Mouse (Mus musculus) adrenal gland, adult (tissue): Measurements from ENCODE around the gene Lst1.

Experiments used
- DNase-seq, 2 experiments: peaks; one replicate each; pipeline ENCODE4 v3.0.0; 2022 to 2023; ENCODE audit warnings: low spot score in 1 of 2; ENCODE audit not compliant: inconsistent age in 2 of 2

Lst1 gene

DNA sequence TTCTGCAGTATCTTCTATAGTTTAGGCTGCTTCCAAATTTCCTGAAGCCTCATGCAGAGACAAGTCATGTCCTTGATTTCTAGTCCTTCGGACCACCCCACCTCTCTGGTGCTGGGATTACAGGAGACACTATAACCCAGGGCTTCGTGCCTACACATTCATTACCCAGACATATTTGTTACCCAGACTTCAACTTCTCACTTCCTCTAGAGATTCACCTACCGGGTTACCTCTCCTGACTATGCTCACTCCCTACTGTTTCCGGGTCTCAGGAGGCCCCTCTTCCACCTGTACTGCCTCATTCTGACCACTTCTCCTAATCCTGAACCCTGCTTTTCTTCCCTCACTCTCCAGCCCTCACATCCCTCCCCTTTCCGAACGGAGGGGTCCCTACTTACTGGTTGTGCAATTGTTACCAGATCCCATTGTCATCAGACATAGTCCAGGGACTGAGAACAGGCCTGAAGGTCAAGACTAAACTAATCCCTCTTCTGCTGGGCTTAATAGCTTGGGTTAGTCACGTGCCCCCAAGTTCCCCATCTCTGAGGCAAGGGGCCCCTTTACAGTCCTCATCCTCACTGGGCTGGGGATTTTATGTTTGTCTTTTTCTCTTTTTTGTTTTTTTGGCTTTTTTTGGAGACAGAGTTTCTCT is at the start of gene Lst1:
Gene Lst1, minus strand, starts transcription at position 481 of the 652 bp plus-strand sequence.
- no peak for DNase-seq

DNA sequence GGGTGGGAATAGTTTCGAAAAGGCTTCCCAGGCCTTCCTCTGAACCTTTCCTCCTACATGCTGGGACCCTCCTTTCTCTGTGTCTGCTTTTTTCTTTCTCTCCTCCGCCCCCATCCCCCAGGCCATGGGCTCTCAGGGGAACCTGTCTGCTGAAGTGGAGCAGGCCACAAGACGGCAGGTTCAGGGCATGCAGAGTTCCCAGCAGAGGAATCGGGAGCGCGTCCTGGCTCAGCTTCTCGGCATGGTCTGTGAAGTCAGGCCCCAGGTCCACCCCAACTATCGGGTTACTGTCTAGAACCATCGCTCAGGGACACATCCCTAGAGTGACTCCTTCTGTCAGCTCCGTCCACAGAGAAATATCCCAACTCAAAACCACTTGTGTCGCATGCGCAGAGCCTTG is 49.3 kb upstream of the Lst1 start:
- DNase-seq = peak in 1 of 2 experiments; percentile 47

DNA sequence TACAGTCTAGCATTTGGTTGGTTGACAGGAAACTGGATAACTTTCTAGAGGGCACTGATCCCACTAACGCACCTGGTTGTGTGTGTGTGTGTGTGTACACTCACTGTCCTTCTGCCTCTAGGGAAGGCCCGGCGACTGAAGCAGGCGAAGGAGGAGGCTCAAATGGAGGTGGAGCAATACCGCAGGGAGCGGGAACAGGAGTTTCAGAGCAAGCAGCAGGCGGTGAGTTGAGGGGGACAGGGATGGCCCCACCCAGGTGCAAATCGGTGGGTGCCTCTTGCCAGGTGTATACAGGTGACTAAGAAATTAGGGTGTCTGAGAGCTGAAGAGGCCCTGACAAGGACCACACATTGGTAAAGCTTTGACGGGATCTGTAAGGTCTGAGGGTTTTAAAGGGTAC is 48.8 kb upstream of the Lst1 start:
- DNase-seq = peak; percentile 44

DNA sequence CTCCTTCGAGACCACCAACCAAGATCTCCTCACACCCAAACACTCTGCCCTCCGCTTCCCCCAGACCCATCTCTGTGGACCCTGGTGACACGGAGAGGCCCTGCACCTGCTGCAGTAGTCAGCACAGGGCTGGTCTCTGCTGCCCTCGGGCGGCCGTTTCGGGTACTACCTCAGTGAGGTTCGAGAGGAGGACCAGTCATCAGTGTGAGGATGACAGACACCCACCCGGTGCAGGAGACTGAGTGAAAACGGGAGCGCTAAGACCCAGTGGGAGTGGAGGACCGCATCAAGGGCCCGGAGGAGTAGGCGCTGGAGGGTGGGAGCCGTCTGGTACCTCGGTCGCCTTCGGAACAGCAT is 48.1 kb upstream of the Lst1 start:
- peak; percentile 95 to 99 for DNase-seq

DNA sequence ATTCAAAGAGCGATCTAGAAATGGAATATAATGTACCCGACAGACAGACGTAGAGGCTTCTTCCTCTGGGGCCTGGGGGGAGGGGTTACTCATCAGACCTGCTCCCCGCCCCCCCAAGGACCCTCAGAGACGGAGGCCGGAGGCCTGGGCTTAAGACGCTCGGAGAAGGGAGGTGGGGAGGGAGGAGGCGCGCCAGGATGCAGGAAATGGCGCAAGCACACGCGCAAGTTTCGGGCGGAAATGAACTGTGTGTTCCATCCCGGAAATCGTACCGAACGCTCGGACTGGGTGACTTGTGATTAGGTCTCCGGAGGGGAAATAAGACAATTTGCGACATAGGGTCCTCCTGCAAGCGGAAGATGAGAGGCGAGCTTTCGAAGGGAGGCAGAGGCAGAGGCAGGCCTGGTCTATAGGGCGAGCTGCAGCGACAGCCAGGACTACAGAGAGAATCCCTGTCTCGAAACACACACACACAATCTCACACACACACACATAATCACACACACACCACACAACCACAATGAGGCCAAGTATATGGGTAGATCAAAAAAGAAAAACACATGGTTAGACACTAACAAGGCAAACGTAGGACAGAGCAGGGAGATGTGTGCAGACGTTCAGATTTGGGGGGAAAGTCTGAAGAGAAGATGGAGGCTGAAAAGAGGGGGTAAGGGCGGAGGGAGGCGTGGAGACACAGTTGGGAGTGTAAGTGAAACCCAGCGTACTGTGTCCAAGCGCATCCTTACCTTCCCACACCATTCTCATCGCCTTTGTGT is 47.6 kb upstream of the Lst1 start, which contains the start of gene Nfkbil1:
Gene Nfkbil1, minus strand, starts transcription at position 179 of the 776 bp plus-strand sequence.
- peak; percentile 94 to 97 for DNase-seq

DNA sequence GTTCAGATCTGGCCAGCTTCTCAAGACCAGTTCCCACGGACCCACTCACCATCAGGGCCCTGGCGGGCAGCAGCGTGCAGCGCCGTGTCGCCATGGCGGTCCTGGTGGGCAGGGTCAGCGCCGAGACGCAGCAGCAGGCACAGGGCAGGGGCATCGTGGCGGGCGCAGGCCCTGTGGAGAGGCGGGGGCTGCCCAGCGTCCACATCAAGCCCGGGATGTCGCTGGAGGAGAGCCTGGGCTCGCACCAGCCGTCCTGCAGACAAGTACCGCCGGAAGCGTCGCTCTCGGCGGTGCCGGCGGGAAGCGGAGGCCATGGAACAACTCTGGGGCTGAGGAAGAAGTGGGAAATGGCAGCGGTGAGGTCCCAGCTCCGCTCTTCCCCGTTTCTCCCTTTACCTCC is 46.7 kb upstream of the Lst1 start:
- peak; percentile 70 to 87 for DNase-seq

DNA sequence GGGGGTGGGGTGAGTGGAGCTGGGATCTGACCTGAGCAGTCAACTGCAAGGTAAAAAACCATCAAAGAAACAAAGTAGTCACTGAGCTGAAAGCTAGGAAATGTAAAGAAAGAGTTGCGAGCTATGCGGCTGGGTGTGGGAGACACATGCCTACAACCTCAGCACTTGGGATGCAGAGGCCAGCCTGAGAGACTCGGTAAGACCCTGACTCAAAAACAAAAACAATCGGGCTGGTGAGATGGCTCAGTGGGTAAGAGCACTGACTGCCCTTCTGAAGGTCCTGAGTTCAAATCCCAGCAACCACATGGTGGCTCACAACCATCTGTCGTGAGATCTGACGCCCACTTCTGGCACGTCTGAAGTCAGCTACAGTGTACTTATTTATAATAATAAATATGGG is 45.9 kb upstream of the Lst1 start:
- peak; percentile 17 to 49 for DNase-seq

DNA sequence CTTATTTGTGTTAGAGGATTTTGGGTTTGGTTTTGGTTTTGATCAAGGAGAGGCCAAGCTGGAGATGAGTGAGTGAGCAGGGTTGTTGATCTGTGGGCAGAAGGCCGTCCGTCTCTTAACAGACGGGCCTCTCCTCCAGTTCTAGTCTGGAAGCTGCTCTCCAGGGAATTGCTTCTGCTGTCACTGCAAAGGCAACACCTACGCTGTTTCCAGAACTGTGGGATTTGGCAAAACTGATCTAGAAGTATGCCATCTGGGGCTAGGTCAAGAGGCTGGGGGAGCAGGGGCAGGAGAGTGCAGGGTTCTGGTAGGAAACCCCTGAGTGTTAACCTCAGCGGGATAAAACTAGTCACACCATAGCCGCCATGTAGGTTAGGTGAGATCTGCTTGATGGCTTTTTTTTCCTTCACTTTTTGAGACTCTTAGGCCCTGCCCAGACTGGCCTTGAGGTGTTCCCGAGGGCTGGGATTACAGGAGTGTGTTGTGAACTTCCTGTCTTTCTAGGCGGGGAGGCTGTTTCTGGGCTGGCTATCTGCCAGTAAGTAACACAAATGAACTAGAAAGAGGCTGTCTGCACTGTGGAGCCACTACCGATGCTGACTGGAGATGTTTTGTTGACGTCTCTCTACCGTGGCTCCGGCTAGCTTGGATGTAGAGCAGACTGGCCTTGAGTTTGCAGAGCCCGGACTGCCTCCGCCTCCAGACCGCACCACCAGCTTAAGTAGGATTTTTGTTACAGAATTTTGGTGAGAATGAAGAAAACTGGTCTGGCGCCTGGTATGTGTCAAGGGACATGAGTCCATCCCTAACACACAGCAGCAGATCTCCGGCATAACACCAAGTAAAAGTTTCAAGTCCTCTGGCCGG is 45.1 kb upstream of the Lst1 start, which contains the start of gene Atp6v1g2:
Gene Atp6v1g2, plus strand, starts transcription at position 547 of the 867 bp plus-strand sequence.
- peak; percentile 57 to 80 for DNase-seq

DNA sequence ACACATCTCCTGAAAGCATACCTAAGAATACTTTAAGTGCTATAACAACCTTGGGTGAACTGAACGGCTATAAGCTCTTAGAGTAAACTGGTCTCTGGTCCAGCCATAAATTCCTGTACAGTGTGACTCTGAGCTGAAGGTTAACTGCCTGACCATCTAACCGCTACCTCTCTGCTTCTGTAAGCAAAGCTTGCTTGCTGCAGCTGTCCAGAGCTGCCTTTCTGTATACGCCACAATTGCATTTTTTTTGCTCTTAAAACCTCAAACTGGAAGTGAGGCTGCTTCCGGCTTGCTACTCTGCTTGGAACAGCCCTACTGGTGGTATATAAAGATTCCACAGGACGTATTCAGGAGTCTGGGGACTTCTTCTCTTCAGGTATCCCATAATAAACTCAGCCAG is 44.4 kb upstream of the Lst1 start:
- DNase-seq = peak in 1 of 2 experiments; percentile 49

DNA sequence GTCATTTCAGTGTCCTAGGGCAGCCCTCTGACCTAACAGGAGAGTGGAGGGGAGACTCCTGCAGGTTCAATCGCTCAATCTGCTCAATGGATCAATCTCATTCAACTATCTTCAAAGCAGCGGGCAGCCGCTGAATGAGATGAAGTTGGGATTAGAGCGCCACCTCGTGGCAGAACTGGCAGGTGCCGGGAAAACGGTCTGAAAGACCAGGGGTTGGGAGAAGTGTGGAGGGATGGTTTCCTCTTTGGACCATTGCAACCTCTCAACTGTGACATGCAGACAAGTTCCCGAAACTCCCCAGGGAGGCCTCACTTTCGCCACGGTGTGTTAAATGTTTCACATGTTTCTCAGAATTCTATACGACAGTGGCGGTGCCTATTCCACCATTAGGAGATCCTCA is 43.8 kb upstream of the Lst1 start:
- DNase-seq = peak; percentile 82 to 95

DNA sequence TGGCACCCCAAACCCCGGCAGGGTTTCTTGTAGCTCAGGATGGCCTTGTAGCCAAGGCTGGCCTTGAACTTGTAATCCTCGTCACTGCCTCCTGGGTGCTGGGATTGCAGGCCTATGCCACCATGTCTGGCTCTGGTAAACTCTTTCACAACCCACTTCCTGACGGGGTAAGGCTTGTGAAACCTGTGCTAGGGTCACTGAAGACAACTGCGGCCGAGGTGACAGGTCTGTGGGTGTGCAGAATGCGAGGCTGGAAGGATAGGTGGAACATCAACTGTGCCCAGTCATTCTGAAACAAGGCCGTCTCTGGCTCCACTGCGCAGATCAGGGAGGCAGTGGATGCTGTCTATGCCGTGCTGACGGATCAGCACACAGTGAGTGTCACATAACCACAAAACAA is 42.8 kb upstream of the Lst1 start:
- DNase-seq = peak; percentile 28 to 74

DNA sequence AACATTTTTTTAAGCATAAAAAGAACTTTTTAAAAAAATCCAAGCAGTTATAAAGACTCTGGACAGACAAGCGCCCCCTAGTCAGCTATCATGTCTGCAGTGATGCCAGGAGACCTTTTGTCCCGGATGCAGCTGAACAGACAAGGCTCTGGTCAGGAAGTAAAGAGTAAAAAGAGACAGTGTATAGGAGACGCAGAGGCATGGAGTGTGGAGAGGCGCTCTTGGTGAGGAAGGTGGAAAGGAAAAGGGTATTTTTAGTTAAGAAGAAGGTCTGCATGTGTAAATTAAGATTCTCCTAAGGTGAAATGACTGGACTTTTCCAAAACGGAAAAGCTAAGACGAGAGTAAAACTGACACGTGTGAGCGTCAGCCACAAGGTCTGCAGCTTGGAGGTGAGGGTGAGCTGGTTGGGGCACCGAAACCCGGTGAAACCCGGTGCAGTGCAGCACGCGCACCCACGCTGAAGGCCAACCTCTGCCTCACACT is 38.4 kb upstream of the Lst1 start:
- DNase-seq = peak in 1 of 2 experiments; percentile 64

DNA sequence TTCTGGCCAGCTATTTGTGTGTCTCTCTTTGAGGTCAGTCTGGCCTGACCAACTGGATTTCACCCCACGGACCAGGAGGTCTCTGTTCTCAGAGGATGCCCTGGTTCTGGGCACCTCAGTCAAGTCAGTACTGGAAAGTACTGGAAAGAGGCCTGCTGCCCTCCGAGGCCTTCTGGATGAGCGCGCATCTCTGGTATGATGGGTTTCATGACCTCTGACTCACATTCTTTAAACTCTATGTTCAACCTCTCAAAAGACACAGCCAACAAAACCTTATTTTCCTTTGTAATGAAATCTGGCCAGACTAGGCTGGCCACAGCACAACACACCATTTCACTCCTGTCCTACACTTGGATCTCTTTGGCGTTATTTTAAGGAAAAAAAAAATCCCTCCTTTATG is 37.2 kb upstream of the Lst1 start:
- peak in 1 of 2 experiments; percentile 42 for DNase-seq

DNA sequence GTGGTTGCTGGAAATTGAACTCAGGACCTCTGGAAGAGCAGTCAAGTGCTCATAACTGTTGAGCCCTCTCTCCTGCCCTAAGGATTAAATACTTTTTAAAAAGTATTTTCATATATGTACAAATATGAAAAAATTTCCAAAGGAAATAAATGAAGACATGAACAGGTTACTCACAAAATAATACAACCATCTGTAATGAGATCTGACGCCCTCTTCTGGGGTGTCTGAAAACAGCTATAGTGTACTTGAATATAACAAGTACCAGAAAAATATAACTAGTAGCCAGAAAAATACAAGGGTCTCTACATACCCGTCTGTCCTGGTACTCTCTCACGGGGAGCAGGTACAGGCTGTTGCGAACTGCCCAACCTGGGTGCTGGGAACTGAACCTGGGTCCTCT is 36.4 kb upstream of the Lst1 start:
- DNase-seq = no peak

DNA sequence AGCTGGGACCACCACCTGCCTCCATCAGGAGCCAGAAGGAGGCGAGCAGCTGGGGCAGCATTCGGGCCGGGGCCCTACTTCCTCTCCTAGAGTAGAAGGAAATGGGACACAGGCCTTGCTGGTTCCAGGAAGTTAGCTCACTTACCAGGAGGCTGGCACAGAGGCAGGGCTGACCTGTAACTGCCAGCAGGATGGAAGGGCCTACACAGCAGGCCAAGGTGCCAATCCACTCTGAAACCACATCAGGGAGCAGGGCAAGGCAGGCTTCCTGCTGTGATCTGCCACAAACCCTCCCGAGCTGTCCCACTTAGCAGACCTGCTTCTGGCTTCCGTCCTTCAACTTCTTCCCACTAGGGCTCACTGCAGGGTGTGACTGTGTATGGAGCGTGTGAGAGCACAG is 34.1 kb upstream of the Lst1 start:
- DNase-seq = no peak

DNA sequence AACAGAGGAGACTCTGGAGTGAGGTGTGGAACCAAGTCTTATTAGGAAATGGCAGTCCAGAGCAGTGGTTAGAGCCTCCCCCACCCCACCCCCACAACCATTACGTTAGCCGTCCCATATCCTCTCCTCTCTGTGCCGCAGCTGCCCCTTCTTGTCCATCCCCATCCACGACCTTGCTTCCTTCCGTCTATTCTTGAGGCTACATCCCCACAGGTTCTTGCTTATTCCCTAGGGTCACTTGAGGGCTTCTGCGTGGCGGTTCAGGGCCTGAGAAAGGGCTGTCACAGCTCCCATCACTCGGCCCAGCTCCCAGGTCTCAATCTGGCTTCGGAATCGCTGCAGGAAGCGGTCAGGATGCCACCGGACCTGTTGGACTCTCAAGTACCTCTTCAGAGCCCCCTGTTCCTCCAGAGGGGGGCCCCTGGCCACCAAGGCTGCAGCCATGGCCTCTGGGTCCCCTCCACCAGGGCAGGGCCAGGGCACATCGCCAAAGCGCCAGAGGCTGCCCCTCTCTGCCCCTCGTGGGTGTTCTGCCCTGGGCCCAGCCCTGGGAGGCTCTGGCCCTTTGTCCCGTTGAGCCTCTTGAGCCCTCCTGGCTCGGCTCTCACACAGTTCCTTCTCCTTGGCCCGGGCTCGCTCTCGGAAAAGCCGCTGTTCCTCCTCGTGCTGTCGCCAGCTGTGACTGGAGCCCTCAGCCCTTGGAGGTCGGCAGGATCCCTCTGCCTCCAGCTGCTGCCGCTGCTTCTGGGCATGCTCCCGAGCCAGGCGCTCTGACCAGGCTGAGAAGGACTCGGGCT is 32.1 kb upstream of the Lst1 start, which contains the start of gene Gm16181:
Gene Gm16181, plus strand, starts transcription at position 679 of the 797 bp plus-strand sequence.
- peak in 1 of 2 experiments; percentile 39 for DNase-seq

DNA sequence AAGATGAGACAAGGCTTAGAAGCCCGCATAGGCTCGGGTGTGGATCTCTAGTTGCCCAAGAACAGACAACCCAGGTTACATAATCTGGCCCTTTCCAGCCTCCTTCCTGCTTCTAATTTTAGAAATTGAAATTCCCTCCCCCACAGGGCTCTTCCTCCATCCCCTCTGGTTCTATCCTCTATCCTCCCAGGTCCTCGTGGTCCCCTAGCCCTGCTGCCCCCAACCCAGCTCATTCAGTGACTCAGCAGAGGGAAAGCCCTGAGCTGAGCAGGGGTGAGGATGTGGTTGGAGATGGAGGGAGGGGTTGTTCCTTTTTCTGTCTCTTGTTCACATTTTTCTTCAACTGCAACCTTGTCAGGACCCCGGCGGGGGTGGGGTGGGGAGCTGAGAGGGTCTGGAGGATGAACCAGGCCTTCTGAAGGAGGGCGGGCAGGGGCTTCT is 31.4 kb upstream of the Lst1 start:
- peak in 1 of 2 experiments; percentile 60 for DNase-seq

DNA sequence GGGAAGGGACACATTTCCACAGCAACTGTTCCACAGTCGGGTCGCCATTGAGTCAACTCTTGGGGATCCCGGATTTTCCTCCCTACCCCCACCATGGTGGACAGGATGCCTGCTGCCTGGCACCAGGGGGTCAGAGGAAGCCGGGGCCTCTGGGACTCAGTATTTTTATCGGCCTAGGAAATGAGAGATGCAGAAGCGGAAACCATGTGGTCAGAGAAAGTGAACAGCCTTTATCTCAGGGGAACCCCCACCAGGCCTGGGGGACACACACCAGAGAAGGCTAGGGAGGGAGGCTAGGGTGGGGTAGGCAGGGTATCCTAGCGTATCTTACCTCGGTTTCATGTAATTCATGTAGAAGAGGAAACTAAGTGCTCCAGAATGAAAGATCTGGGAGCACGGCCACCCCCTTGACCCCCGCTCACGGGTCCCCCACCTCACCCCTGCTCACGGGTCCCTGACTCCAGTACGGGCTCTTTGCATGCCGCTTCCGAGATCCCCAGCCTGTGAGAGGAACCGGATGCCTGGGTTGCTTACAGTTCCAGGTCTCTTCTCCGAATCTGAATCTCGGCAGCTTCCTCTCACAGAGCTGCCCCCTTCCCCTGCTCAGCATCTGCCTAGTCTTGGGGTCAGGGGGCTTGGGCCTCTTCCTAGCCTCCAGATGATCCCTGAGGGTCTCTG is 30.4 kb upstream of the Lst1 start:
- peak; percentile 43 to 72 for DNase-seq

DNA sequence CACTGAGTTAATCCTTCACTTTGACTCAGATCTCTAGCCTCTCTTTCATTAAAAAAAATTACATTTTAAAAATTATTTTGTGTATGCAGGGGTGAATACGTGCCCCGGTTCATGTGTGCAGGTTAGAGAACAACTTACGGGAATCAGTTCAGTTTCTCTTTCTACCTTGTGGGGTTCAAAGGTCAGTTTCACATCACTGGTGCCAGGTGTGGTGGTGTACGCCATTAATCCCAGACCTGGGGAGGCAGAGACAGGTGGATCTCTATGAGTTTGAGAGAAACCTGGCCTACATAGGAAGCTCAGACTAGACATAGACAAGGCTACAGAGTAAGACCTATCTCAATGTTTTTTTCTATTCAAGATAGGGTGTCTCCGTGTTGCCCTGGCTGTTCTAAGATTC is 24.8 kb upstream of the Lst1 start:
- DNase-seq = no peak

DNA sequence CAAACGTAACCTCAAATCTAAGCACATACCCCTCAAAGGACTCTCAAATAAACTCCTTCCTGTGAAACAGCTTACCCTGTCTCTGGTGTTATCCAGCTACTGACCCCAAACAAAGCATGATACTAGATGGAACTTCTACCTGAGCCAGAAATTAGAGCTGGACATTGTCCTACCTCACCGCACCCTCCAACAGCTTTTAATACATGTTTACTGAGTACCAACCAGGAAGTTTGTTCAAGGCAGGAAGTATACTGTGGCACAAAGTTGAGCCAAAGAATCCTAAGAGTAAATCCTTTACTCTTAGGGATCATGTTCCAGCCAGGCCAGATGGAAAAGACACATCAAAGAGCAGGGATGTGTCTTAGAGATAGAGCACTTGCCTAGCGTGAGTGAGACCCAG is 22.4 kb upstream of the Lst1 start:
- DNase-seq = no peak
